Mouse (Mus musculus): ENCODE results near the gene 1700061G19Rik. TPM values are rescaled to one million over a fixed set of nuclear protein-coding genes. Genes with fewer than 3 reads are reported as not detected.

Gene 1700061G19Rik
- total and polyA plus RNA-seq, 2 experiments from 2014 or later = 0.72 TPM; not detected in 1

- Histone ChIP-seq H3K27ac (ENCODE audit: low read depth, low read length) (no peak overlapping the region), H3K27me3 (ENCODE audit: insufficient read depth, low read length) (no peaks in the 10 kb centered on the region), H3K4me3 (ENCODE audit: low read depth, low read length) (no peak overlapping the region), H3K36me3 (ENCODE audit: insufficient read depth, low read length) (peaks cover 41% of the 10 kb centered on the region), H3K9me3 (ENCODE audit: low read length) (no peaks in the 10 kb centered on the region), H3K4me2 (ENCODE audit: low read depth, low read length, poor library complexity, severe bottlenecking) (no peak overlapping the region), H3K4me1 (ENCODE audit: insufficient read depth, low read length) (no peaks in the 10 kb centered on the region), H3K9ac (replicated peaks; ENCODE audit: low read length, poor library complexity, severe bottlenecking) (no peak overlapping the region)
- DNase-seq (ENCODE audit: low spot score) = no peak
- TF ChIP-seq CTCF (IDR thresholded peaks at IDR 0.05) = no peak
- ATAC-seq (ENCODE audit: low FRiP score) = no peak
- WGBS = 93% methylated on average over 3 of the region's 3 CpGs
These were observed 37.7 kb downstream of the 1700061G19Rik start for GRCm38 (mm10) chr17:56913023-56913422.

- no peaks in the 10 kb centered on the region for H3K27me3 ChIP-seq (ENCODE audit: insufficient read depth, low read length)
- H3K4me3 ChIP-seq (ENCODE audit: low read depth, low read length) = no peak overlapping the region
- no peak overlapping the region for H3K27ac ChIP-seq (ENCODE audit: low read depth, low read length)
- H3K36me3 ChIP-seq (ENCODE audit: insufficient read depth, low read length) = peaks cover 38% of the 10 kb centered on the region
- H3K9ac ChIP-seq (replicated peaks; ENCODE audit: low read length, poor library complexity, severe bottlenecking) = no peak overlapping the region
- ATAC-seq (ENCODE audit: low FRiP score) = no peak
- no peak for TF ChIP-seq CTCF (IDR thresholded peaks at IDR 0.05)
- no peak for DNase-seq (ENCODE audit: low spot score)
- H3K4me2 ChIP-seq (ENCODE audit: low read depth, low read length, poor library complexity, severe bottlenecking) = no peak overlapping the region
- H3K9me3 ChIP-seq (ENCODE audit: low read length) = no peaks in the 10 kb centered on the region
- H3K4me1 ChIP-seq (ENCODE audit: insufficient read depth, low read length) = no peaks in the 10 kb centered on the region
These were observed 38.2 kb downstream of the 1700061G19Rik start for GRCm38 (mm10) chr17:56913444-56913843.

GRCm38 (mm10) chr17:56917166-56917565 lies 41.9 kb downstream of the 1700061G19Rik start:
- DNase-seq (ENCODE audit: low spot score) = no peak
- no peak overlapping the region for H3K9ac ChIP-seq (replicated peaks; ENCODE audit: low read length, poor library complexity, severe bottlenecking)
- H3K4me2 ChIP-seq (ENCODE audit: low read depth, low read length, poor library complexity, severe bottlenecking) = no peak overlapping the region
- H3K36me3 ChIP-seq (ENCODE audit: insufficient read depth, low read length) = peaks cover 37% of the 10 kb centered on the region
- TF ChIP-seq CTCF (IDR thresholded peaks at IDR 0.05) = no peak
- ATAC-seq (ENCODE audit: low FRiP score) = no peak
- H3K27ac ChIP-seq (ENCODE audit: low read depth, low read length) = no peak overlapping the region
- no peaks in the 10 kb centered on the region for H3K27me3 ChIP-seq (ENCODE audit: insufficient read depth, low read length)
- no peaks in the 10 kb centered on the region for H3K9me3 ChIP-seq (ENCODE audit: low read length)
- no peaks in the 10 kb centered on the region for H3K4me1 ChIP-seq (ENCODE audit: insufficient read depth, low read length)
- WGBS = 97% methylated on average over 2 of the region's 2 CpGs
- H3K4me3 ChIP-seq (ENCODE audit: low read depth, low read length) = no peak overlapping the region

GRCm38 (mm10) chr17:56919725-56920124 lies 44.4 kb downstream of the 1700061G19Rik start:
- H3K9ac ChIP-seq (replicated peaks; ENCODE audit: low read length, poor library complexity, severe bottlenecking) = no peak overlapping the region
- ATAC-seq (ENCODE audit: low FRiP score) (no peak), DNase-seq (ENCODE audit: low spot score) (no peak)
- no peaks in the 10 kb centered on the region for H3K9me3 ChIP-seq (ENCODE audit: low read length)
- H3K4me1 ChIP-seq (ENCODE audit: insufficient read depth, low read length) = no peaks in the 10 kb centered on the region
- no peak overlapping the region for H3K27ac ChIP-seq (ENCODE audit: low read depth, low read length)
- no peaks in the 10 kb centered on the region for H3K27me3 ChIP-seq (ENCODE audit: insufficient read depth, low read length)
- no peak for TF ChIP-seq CTCF (IDR thresholded peaks at IDR 0.05)
- no peak overlapping the region for H3K4me3 ChIP-seq (ENCODE audit: low read depth, low read length)
- 90% methylated on average over 3 of the region's 3 CpGs for WGBS
- H3K36me3 ChIP-seq (ENCODE audit: insufficient read depth, low read length) = peaks cover 37% of the 10 kb centered on the region
- H3K4me2 ChIP-seq (ENCODE audit: low read depth, low read length, poor library complexity, severe bottlenecking) = no peak overlapping the region

GRCm38 (mm10) chr17:56925998-56926397 lies 50.7 kb downstream of the 1700061G19Rik start:
- Histone ChIP-seq H3K9me3 (ENCODE audit: low read length) (no peaks in the 10 kb centered on the region), H3K4me2 (ENCODE audit: low read depth, low read length, poor library complexity, severe bottlenecking) (no peak overlapping the region), H3K4me1 (ENCODE audit: insufficient read depth, low read length) (no peaks in the 10 kb centered on the region), H3K27me3 (ENCODE audit: insufficient read depth, low read length) (no peaks in the 10 kb centered on the region), H3K4me3 (ENCODE audit: low read depth, low read length) (no peak overlapping the region), H3K27ac (ENCODE audit: low read depth, low read length) (no peak overlapping the region), H3K9ac (replicated peaks; ENCODE audit: low read length, poor library complexity, severe bottlenecking) (no peak overlapping the region), H3K36me3 (ENCODE audit: insufficient read depth, low read length) (peaks cover 16% of the 10 kb centered on the region)
- 92% methylated on average over 2 of the region's 2 CpGs for WGBS
- no peak for ATAC-seq (ENCODE audit: low FRiP score)
- no peak for TF ChIP-seq CTCF (IDR thresholded peaks at IDR 0.05)
- DNase-seq (ENCODE audit: low spot score) = no peak

GRCm38 (mm10) chr17:56929101-56929500 lies 53.8 kb downstream of the 1700061G19Rik start:
- Histone ChIP-seq H3K9me3 (ENCODE audit: low read length) (no peaks in the 10 kb centered on the region), H3K4me1 (ENCODE audit: insufficient read depth, low read length) (peaks cover 14% of the 10 kb centered on the region), H3K4me3 (ENCODE audit: low read depth, low read length) (no peak overlapping the region), H3K27me3 (ENCODE audit: insufficient read depth, low read length) (no peaks in the 10 kb centered on the region), H3K4me2 (ENCODE audit: low read depth, low read length, poor library complexity, severe bottlenecking) (no peak overlapping the region), H3K36me3 (ENCODE audit: insufficient read depth, low read length) (peaks cover 10% of the 10 kb centered on the region; the same call in 1 of the 2 replicates), H3K9ac (replicated peaks; ENCODE audit: low read length, poor library complexity, severe bottlenecking) (no peak overlapping the region), H3K27ac (ENCODE audit: low read depth, low read length) (no peak overlapping the region)
- ATAC-seq (ENCODE audit: low FRiP score) (no peak), DNase-seq (ENCODE audit: low spot score) (no peak)
- TF ChIP-seq CTCF (IDR thresholded peaks at IDR 0.05) = no peak

All from midbrain, postnatal 0 days (tissue).